Mouse (Mus musculus): ENCODE measurements around the gene Zfp619.
"Not testable (repeated sequence)": the region's sequence is repeated elsewhere in the genome, so short reads cannot be mapped to it uniquely, and the experiment has no call there.

Zfp619 gene

DNA sequence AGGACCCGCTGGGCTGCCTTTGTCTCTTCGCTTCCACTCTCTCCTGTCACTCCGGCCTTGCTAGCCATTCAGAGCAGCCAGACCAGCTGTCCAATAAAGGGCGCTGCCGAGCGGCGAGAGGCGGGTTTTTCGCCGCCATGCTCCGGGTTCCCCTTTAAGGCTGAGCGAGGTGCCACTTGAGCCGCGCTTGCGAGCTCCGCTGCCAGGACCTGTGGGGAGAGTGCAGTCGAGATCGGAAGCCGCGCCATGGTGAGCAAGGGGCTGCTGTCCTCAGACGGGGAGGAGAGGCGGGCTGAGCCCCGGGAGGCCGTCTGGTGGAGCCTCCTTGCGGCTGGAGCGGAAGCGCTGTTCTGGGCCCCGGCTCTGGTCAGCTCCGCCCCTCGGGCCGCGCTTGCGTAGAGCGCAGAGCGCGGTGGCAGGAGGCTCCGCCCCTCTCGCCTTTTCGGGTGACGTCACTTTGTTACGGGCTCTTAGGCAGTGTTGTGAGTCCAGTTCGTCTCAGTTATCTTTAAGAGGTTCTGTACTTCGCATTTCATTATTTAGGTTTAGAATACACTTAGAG, at the start of gene Zfp619:
TSS of gene Zfp619 (plus strand) at position 151 of the 562 bp plus-strand sequence.
- DNase-seq (ENCODE audit: low spot score in 2 of 2): peak; percentile 89

DNA sequence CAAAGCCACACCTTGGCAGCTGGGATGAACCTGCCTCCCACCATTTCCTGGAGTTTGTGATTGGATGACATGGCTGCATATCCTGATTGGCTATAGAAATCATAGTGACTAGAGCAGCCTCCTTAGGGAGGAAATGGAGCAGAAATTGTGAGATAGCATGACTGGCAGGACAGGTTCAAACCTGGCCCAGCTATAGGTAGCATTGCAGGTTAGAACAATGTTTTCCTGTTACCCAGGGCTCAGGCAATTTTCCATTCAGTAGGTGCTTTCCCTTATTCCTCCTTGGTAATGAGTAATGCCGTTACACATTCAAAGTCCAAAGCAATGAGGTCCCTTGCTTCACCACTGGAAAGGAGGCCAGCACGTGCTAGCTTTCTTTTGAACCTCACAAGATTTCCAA, 38.6 kb upstream of the Zfp619 start:
- DNase-seq (ENCODE audit: low spot score in 2 of 2): no peak

DNA sequence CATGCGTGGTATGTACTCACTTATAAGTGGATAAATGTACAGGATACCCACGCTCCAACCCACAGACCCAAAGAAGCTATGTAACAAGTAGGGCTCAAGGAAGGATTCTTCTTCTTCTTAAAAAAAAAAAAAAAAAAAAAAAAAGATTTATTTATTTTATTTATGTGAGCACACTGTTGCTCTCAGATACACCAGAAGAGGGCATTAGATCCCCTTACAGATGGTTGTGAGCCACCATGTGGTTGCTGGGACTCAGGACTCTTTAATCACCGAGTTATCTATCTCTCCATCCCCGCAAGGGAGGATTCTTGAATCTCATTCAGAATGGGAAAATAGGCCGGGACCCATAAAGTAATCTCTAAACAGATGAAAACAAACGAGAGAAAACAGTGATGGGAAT, 33.2 kb upstream of the Zfp619 start:
- DNase-seq (ENCODE audit: low spot score in 2 of 2): no peak

DNA sequence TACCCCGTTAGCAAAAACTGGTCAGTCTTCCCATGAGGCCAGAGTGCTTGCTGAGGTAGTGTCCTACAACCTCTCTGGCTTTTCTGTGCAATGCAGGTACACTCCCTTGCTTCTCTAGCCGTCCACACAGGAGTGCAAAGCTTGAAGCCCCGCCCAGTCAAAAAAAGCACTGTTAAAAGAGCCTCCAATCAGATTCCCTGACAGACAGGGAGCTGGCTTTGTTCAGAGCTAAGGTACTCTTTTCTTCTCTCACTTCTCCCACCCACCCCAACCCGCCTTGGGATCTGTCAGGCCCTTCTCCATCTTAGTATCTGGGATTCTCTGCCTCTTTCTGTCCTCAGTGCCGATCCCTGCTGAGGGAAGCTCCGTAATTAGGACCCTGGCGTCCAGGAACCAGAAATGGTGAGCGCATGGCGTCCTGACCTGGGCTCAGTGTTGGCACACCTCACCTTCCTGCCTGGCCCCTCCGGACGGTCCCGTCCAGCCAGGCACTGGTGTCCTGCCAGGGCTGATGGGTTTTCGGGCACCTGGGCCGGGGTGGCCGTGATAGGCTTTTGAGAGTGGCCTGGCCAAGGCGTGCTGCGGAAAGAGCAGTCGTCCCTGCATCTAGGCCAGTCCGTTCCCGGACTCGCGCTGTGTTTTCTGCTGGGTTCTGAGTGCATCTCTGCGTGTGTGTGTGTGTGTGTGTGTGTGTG, 30.3 kb upstream of the Zfp619 start:
- DNase-seq (ENCODE audit: low spot score in 2 of 2): no peak

DNA sequence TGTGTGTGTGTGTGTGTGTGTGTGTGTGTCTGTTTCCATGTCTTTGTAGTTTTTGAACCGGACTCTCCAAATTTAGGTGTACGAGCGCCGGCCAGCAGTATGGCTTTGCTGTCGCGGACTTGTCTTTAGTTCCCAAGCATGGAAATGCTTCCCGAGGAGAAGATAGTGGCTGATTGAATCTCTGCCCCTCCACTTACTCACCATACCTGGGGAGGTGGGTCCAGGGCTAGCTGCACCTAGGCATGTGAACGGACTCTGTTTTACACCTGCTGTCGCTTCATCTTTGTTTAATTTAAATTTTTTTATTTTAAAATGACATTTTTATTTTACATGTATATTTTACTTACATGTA, 29.7 kb upstream of the Zfp619 start:
- DNase-seq (ENCODE audit: low spot score in 2 of 2): no peak

DNA sequence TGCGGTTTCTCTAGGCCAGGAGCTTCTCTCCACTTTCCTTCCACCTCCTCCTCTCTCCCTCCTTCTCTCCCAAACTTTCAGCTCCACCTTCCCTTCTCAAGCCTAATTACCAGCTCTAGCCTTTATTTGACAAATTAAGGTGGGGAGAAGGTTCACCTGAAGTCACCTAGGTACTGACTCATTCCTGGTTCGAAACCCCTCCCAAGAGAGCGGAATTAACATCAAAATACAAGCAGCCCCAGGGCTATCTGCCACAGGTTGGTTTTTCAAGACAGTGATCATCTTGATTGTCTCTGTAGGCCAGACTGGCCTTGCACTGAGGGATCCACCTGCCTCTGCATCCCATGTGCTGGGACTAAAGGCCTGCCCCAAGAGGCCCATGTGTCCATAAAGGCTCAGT, 22.9 kb upstream of the Zfp619 start:
- DNase-seq (ENCODE audit: low spot score in 2 of 2): no peak

DNA sequence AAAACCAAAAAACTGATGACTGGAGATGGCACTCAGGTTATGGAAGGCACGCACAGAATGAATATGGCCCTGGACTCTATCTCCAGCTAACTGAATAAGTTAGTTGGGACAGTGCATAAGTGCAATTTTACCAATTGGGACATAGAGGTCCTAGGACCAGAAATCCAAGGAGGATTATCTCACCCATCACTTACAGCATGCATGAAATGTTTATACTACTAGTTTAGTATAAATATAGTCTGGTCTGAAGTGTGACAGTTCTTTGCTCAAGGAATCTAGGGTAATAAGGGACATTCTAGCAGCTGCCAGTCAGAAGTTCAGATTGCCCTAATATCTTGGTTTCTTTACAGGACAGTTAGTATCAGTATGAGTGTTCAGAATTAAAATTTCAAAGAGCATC, 13.5 kb upstream of the Zfp619 start:
- DNase-seq (ENCODE audit: low spot score in 2 of 2): no peak

DNA sequence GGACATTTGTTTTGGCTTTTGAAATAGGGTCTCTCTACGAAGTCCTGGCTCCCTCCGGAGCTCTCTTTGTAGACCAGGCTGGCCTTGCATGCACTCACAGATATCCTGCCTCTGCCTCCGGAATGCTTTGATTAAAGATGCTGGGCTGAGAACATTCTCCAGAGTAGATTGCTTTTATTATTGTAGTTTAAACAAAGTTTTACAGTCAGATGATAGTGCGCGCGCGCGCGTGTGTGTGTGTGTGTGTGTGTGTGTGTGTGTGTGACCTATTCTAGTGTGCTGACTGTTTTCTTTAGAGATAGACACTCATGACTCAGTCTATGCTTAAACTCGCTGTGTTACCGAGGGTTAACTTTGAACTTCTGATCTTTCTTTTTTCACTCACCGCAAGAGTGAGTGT, 796 bp downstream of the Zfp619 start:
- no peak for DNase-seq (ENCODE audit: low spot score in 2 of 2)

DNA sequence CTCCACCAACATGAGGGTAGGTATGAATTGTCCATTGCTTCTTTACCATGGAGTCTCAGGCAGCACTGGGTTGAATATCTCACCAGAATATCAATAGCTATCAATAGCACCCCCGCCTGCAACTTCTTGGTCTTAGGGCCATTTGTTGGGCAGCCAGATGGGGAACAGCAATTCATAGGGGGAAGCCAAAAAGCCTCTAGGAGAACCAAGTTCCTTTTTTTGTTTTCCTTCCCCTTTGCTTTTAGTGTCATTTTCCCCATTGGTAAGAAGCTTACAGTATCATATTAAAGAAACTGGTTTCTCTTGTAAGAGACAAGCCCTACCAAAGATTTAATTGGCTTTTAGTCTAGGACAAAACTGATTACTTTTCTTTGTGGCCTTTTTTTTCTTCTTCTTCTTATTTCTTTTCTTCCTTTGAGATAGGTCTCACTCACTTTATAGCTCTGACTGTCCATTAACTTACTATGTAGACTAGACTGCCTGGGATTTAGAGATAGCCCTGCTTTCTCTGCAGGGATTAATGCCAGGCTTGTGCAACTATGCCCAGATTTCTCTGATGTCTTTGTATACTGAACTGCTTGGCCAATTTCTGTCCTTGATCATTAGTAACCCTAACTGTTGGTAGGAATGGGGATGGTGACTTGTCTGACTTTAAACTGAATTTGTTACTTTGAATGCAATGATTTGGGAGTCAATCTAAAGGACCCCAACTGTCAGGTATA, 6.3 kb downstream of the Zfp619 start:
- DNase-seq (ENCODE audit: low spot score in 2 of 2): no peak

DNA sequence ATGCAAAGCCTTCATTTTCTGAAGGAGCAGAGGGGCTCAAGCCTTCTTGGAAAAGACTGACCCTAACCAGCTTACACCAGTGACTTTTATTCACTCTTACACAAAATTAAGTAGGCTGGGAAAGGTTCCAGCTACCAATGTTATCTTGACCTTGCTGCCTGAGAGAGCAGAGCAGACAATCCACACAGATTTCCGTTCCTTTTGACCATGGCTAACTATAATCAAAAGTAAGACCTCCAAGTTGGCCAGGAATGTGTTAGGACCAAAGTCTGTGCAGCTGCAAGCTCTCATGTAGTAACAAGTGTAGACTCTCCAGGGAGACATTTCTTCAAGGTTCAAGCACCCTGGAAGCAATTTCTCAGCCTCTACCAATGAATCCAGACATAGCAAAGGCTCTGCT, 25.6 kb downstream of the Zfp619 start:
- no peak for DNase-seq (ENCODE audit: low spot score in 2 of 2)

DNA sequence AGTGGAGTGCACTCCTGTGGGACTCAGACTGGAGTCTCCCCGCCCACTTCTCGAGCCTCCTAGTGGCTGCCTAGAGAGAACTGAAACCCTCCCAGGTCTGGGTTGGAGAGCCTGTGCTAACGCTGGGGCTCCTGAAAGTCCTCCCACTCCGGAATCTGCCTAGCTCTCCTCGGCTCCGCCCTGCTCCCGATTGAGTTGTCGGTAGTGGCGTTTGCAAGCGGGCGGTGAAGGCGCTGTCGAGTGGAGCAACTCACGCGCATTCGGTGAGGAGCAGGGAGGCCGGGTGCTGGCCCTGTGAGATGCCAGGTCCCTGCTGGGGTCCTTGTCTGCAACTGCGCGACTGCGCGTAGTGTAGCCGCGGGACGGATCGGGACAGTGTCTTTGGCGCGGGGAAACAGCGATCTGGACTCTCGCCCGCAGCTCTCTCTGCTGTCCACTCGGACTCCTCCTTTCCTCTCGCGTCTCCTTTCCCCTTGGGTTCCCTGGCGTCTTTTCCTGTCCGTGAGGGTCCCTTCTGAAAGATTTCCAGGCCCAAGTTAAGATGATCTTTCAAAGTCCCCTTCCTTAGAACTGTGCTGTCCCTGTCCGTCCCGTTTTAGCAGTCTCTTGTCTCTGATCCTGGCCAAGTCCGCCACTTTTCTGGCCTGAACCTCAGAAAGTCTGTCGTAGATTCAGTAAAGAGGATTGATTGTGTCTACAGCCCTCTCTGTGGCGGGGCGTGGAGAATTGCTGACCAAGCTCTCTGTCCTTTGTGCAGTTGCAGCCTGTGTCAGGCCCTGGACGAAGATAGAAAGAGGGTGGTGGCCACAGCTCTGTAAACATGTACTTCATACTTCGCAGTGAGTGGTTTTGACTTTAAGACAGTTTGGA, 26.9 kb downstream of the Zfp619 start:
- peak; percentile 75 to 77 for DNase-seq (ENCODE audit: low spot score in 2 of 2)

DNA sequence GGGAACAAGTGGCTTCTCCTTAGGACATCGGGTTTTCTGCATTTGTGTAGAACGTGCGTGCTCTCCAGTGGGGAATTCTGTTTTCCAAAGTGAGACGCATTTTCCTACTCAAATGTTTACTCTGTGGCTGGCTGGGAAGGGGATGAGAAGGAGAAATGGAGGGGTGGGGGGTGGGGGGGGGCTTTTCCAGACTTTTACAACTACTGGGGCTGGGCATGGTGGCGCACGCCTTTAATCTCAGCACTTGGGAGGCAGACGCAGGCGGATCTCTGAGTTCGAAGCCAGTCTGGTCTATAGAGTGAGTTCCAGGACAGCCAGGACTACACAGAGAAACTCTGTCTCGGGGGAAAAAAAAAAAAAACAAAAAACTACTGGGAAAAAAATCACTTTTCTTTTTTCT, 27.6 kb downstream of the Zfp619 start:
- DNase-seq (ENCODE audit: low spot score in 2 of 2): no peak

DNA sequence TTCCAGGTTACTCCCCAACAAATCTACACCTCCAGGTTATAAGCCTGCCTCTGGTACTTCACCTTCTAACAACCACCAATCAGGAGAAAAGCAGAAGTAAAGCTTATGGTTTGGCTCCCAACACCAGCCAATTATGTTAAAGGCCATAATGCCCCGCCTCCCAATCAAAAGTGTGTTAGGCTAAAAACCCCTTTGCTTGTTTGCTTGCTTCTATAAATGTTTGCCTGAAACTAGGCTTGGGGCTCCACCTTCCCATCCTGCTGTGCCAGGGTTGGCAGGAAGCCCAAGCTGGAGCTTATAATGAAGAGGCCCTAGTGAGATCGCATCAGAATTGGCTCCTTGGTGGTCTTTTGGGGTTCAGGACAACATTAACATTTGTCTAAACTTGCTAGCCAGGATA, 31.8 kb downstream of the Zfp619 start:
- DNase-seq (ENCODE audit: low spot score in 2 of 2): no peak

DNA sequence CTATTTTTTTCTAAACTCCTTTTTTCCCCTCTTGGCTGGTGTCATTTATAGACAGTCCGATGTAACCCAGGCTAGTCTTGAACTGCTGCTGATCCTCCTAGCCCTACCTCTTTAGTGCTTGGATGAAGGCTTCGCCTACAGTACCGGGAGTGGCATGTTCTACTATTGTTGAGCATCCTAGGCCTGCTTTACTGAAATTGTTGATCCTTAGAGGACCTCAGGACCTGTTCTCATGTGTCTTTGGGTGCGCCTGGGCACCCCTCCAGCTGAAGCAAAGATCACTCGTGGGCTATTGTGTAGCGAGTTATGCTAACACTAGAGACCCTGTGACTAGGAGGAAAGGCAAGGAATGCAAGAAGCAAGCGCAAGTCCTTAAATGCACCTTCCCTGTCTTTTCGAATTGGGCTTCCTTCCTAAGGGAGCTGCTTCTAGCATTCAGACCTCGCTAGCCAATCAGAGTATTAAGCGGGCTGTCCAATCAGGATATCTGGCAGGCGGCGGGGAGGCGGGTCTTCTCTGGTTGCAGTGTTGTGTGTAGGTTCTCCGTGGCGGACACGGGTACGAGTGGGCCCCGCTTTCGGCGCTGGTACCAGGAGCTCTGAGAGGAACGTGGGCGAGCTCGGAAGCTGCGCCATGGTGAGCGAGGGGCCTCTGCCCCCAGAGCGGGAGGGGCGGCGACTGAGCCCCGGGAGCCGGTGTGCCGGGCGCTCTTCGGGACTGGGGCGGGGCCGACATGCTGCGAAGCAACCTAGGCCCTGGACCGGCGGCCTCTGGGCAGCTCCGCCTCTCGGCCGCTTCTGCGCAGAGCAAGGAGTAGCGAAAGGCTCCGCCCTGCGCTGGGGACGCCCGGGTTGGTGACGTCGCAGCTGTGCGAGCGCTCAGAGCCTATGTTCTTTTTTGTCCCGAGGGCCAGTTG, 34.7 kb downstream of the Zfp619 start:
- peak; percentile 91 to 93 for DNase-seq (ENCODE audit: low spot score in 2 of 2)

DNA sequence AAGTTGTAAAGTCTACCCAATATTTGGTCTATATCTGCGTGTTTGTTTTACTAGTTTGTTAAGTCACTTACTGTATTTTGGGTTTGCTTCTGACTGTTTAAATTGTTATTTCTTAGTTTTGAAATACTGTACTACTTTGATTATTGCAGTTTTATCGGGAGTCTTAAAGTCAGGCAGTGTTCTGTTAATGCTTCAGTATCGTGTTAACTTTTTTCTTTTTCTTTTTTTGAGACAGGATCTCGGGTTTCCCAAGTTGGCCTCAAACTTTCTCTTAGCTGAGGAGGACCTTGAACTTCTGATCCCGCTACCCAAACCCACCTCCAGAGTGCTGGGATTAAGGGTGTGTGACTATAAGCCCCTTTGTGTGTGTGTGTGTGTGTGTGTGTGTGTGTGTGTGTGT, 35.4 kb downstream of the Zfp619 start:
- no peak for DNase-seq (ENCODE audit: low spot score in 2 of 2)

DNA sequence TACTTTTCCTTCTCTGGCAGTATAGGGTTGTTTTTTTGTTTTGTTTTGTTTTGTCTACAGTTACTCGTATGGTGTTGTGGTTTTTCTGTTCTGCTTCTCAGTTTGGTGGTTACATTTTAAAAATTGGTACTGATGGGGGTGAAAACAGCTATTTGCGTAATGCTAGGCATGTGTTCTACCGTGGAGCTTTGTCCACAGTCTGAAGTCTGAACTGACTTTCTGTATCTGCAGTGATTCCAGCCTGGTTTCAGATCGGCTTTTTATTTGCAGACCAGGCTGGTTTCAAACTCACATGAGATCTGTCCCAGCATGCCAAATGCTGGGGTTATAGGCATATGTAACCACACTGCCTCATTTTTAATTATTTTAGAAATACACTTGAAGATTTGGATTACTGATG, 36.3 kb downstream of the Zfp619 start:
- DNase-seq (ENCODE audit: low spot score in 2 of 2): no peak

DNA sequence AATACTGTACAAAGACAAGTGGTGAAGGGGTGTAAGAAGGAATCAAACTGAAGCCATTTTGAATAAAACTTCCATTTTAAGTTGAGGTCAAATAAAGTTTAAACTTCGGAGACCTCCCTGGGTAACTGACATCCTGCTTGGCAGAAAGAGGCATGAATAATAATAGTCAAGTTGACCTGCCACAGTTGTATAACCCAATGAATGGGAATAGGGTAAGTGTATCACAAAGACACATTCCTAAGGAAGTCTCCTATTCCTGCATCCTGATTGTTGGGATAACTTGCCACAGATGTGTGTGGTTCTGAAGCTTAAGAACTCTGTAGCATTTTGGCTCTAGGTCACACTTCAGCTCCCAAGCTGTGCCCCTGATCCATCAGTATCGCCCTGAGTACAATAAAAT, 62.5 kb downstream of the Zfp619 start:
- DNase-seq (ENCODE audit: low spot score in 2 of 2): no peak

DNA sequence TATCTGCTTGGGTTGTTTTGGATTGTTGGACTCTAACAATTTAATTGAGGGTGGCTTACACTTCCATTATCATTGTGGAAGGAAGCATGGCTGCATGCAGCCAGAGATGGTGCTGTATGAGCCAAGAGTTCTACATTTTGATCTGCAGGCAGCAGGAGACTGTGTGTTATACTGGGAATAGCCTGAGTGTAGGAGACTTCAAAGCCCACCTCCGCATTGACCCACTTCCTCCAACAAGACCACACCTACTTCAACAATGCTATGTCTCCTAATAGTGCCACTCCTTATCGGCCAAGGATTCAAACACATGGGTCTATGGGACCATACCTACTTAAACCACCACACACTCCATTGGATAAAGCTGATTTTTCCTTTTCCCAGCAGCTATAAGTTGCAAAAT, 63.0 kb downstream of the Zfp619 start:
- no peak for DNase-seq (ENCODE audit: low spot score in 2 of 2)

DNA sequence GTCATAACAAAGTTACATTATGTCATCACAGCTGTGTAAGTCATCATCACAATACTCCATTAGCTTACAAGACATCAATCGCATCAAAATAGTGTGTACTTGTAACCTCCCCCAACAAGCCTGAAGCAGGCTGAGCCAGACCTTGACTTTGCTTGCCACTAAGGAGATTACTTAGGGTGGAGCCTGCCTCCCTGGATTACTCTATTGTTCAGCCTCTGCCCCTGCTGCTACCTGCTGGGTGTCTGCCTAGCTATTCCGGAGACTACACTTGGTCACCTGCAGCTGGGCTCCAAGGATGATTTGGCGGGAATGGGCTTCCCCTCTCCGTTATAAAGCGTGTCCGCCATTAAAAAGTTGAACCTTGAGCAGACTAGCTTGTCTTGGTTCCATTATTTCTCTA, 69.3 kb downstream of the Zfp619 start:
- DNase-seq (ENCODE audit: low spot score in 2 of 2): not testable (repeated sequence)

DNA sequence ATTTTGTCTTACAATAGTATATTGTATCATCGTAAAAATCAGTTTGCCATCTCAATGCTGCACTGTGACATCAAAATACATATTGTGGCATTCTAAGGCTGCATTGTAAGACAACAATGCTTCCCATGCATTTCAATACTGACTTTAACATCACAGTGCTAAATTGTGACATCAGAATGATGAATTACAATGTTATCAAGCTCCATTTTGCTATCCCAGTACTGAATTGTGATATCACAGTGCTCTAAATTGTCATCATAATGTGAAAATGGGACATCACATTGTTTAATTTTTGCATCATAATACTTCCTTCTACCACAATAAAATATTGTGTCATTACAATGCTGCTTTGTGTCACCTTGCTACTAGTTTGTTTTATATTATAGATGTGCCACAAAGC, 70.5 kb downstream of the Zfp619 start:
- no peak for DNase-seq (ENCODE audit: low spot score in 2 of 2)

DNA sequence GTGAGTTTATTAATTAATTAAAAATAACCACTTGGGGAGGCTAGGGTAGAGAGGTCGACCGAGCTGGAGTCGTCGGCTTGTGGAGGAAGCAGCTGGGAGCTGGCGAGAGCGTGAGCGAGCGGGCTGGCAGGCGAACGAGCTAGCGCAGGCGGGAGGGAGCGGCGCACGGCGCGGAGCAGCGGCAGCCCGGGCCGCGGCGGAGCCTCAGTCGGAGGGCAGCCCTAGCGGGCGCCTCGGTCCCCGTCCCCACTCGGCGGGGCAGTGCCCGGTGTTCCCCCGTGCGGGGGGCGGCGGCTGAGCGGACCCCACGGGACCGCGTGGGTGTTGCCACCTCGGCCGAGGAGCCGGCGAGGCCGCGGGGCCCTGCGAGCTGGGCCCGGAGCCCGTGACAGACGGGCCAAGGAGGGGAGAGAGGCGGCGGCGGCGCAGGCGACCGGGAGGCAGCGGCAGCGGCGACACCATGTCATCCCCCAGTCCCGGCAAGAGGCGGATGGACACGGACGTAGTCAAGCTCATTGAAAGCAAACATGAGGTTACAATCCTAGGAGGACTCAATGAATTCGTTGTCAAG, 71.0 kb downstream of the Zfp619 start:
- not testable (repeated sequence) for DNase-seq (ENCODE audit: low spot score in 2 of 2)

Data from urinary bladder, postnatal 4 days (tissue).